Mouse (Mus musculus) ES-E14 (cell line): ENCODE measurements around the gene Grrp1. TPM values are rescaled to one million over a fixed set of nuclear protein-coding genes. Genes with fewer than 3 reads are reported as not detected.
"Not testable (repeated sequence)": the region's sequence is repeated elsewhere in the genome, so short reads cannot be mapped to it uniquely, and the experiment has no call there.

Source experiments
- DNase-seq: peaks from one replicate; pipeline ENCODE4 v3.0.0-alpha.2; 2013; ENCODE audit warnings: low read depth, low spot score
- H3K27ac ChIP-seq: 2 replicates; pipeline ENCODE4 v1.5.1; 2012; ENCODE audit warnings: low read depth, mild to moderate bottlenecking, low read length, moderate library complexity, mixed read lengths; ENCODE audit not compliant: poor library complexity, insufficient read depth, severe bottlenecking
- H3K36me3 ChIP-seq: 2 replicates; pipeline ENCODE4 v1.6.1; 2012; ENCODE audit warnings: mild to moderate bottlenecking, low read length, moderate library complexity, mixed read lengths; ENCODE audit not compliant: control insufficient read depth, poor library complexity, insufficient read depth, severe bottlenecking
- H3K4me1 ChIP-seq, 2 experiments: fragments of 150-350 bp in 1 of 2; sonication (generic) in 1 of 2; 2 replicates each; pipeline ENCODE4 v1.6.1; 2012; ENCODE audit warnings: low read length in 2 of 2, mild to moderate bottlenecking in 1 of 2, mixed read lengths in 1 of 2; ENCODE audit not compliant: control insufficient read depth in 2 of 2, insufficient read depth in 2 of 2, poor library complexity in 1 of 2
- H3K4me3 ChIP-seq, 2 experiments: fragments of 150-350 bp in 1 of 2; sonication (generic) in 1 of 2; 2 replicates each; pipeline ENCODE4 v1.5.1; 2012; ENCODE audit warnings: low read length in 2 of 2, low read depth in 1 of 2, mild to moderate bottlenecking in 1 of 2, mixed read lengths in 1 of 2; ENCODE audit not compliant: insufficient read depth in 1 of 2, poor library complexity in 1 of 2, severe bottlenecking in 1 of 2
- H3K9ac ChIP-seq: 2 replicates; pipeline ENCODE4 v1.6.1; 2012; ENCODE audit warnings: low read depth, mild to moderate bottlenecking, low read length, mixed read lengths; ENCODE audit not compliant: poor library complexity, insufficient read depth, severe bottlenecking
- H3K9me3 ChIP-seq: fragments of 150-350 bp; sonication (generic); 2 replicates; pipeline ENCODE4 v1.6.1; 2012; ENCODE audit warnings: low read depth, mild to moderate bottlenecking, low read length; ENCODE audit not compliant: control insufficient read depth, insufficient read depth
- CHD2 ChIP-seq: IDR thresholded peaks from 2 replicates; pipeline ENCODE4 v1.6.1; 2014; ENCODE audit warnings: mild to moderate bottlenecking, low read depth, low read length, inconsistent platforms
- HCFC1 ChIP-seq: IDR thresholded peaks from 2 replicates; pipeline ENCODE4 v1.6.1; 2012; ENCODE audit warnings: low read length, inconsistent platforms, borderline replicate concordance; ENCODE audit not compliant: insufficient read depth
- MAFK ChIP-seq: IDR thresholded peaks from 2 replicates; pipeline ENCODE4 v1.6.1; 2014; ENCODE audit warnings: mild to moderate bottlenecking, low read depth, low read length, inconsistent platforms; ENCODE audit not compliant: insufficient read depth
- ZC3H11A ChIP-seq: IDR thresholded peaks from 2 replicates; pipeline ENCODE4 v1.6.1; 2012; ENCODE audit warnings: low read depth, mild to moderate bottlenecking, inconsistent platforms, low read length, borderline replicate concordance
- ZNF384 ChIP-seq: IDR thresholded peaks from 2 replicates; pipeline ENCODE4 v1.6.1; 2012; ENCODE audit warnings: low read depth, low read length, inconsistent platforms
- in situ Hi-C, 2 experiments: fragments of 600-800 bp; cut with MboI; formaldehyde crosslinking; loops; one replicate each; pipeline ENCODE4 v1.15.1; 2025; ENCODE audit warnings: low sequenced_read_pairs in 2 of 2, inconsistent platforms in 1 of 2; ENCODE audit not compliant: unreplicated experiment in 2 of 2
- total RNA-seq: library from RNA; depleted of rRNA; stranded (reverse); fragments of 300-350 nt; gene quantifications from 2 replicates; pipeline ENCODE4 v1.2.3, GENCODE M21; 2012

Grrp1 gene
- total RNA-seq, 1 experiment: 1.6 TPM

DNA sequence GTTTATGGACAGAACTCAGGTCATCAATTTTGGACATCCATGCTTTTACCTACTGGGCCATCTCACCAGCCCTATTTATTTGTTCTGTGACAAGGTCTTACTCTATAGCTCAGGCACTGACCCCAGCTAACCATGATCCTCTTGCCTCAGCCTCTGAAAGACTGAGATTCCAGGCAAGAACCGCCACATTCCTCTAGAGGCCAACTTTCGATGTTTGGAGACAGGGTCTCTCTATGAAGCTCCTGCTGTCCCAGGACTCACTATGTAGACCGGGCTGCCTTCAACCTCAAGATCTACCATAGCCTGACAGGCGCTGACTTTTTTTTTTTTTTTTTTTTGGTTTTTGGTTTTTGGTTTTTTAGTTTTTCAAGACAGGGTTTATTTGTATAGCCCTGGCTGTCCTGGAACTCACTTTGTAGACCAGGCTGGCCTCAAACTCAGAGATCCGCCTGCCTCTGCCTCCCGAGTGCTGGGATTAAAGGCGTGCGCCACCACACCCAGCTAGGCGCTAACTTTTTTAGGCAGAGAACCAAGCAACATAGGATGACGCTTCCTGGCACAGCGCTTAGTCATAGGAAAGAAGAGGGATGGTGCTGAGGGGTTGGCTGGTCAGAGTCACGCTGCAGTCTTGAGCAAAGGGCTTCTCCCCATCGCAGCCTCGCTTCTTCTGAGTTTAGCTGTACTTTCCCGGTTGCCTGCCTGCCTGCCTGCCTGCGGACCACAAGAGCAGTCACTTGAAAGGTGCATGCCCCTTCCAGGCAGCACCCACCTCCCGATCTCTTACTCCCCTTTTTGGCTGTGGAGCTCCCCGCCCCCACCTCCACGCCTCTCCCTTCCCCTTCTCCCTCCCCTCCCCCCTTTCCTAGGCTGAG is 45.0 kb upstream of the Grrp1 start:
- H3K4me3 ChIP-seq: peak overlapping the region; percentile 19 to 22; a peak in 2 of 4 replicates
- H3K4me1 ChIP-seq: peaks cover 0 to 15% of the 10 kb centered on the region in 2 experiments; a peak in 1 of 4 replicates
- H3K9ac ChIP-seq: no peak overlapping the region
- H3K27ac ChIP-seq: no peak overlapping the region
- no peaks in the 10 kb centered on the region for H3K9me3 ChIP-seq
- in situ Hi-C loops: no loop called here
- no peak for DNase-seq
- H3K36me3 ChIP-seq: no peaks in the 10 kb centered on the region
- 0 out of 2 replicates have a peak, but pooled peaks have one; percentile 4 for TF ChIP-seq ZNF384
- TF ChIP-seq MAFK: no peak

DNA sequence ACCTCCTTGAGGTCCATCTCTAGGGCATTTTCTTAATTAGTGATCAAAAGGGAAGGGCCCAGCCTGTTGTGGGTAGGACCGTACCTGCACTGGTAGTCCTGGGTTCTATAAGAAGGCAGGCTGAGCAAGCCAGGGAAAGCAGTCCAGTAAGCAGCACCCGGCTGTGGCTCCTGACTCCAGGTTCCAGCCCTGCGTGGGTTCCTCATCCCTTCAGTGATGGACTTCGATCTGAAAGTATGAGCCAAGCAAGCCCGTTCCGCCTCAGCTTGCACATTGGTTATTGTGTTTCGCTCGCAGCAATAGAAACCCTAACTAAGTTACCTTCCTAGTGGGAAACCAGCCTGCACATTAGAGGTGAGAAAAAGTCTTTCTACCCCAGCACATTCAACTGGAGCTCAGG is 43.5 kb upstream of the Grrp1 start:
- Histone ChIP-seq H3K27ac (no peak overlapping the region), H3K4me3 (no peak overlapping the region), H3K9ac (no peak overlapping the region), H3K9me3 (no peaks in the 10 kb centered on the region), H3K4me1 (peaks cover 0 to 13% of the 10 kb centered on the region in 2 experiments; a peak in 1 of 4 replicates), H3K36me3 (no peaks in the 10 kb centered on the region)
- no peak for DNase-seq
- TF ChIP-seq HCFC1: no peak
- TF ChIP-seq MAFK: no peak
- no peak for TF ChIP-seq ZNF384
- TF ChIP-seq ZC3H11A: no peak
- TF ChIP-seq CHD2: no peak
- in situ Hi-C loops: no loop called here

DNA sequence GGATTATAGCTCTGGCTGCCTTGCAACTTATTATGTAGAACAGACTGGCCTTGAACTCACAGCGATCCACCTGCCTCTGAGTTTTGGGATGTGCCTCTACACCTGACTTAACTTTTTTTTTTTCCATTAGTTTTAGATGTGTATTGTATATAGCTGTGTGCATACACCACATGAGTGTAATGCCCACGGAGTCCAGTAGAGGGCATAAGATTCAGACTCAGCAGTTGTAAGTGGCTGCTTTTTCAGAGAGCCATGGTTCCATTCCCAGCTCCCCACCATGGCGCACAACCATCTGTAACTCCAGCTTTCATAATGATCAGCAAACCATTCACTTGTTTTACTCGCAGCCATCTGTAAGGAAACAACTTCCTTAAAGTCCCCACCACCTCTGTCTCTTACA is 42.6 kb upstream of the Grrp1 start:
- TF ChIP-seq MAFK (no peak), ZC3H11A (no peak), HCFC1 (no peak), ZNF384 (no peak), CHD2 (no peak)
- in situ Hi-C loops: no loop called here
- Histone ChIP-seq H3K4me3 (no peak overlapping the region), H3K36me3 (no peaks in the 10 kb centered on the region), H3K9ac (no peak overlapping the region), H3K27ac (no peak overlapping the region), H3K4me1 (peaks cover 0 to 11% of the 10 kb centered on the region in 2 experiments; a peak in 1 of 4 replicates), H3K9me3 (no peaks in the 10 kb centered on the region)
- DNase-seq: no peak

DNA sequence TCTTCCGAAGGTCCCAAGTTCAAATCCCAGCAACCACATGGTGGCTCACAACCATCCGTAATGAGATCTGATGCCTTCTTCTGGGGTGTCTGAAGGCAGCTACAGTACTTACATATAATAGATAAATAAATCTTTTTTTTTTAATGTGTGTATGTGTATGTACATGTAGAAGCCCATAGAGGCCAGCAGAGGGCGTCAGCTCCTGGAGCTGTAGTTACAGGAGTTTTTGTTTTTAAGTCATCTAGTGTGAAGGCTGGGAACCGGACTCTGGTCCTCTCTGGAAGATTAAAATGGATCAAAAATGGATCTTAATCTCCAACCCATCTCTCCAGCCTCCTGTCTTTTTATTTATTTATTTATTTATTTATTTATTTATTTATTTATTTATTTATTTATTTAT is 42.2 kb upstream of the Grrp1 start:
- TF ChIP-seq ZNF384: peak; percentile 50; the same call in 1 of the 2 replicates
- H3K27ac ChIP-seq, H3K4me3 ChIP-seq, in situ Hi-C loops, H3K9me3 ChIP-seq, H3K9ac ChIP-seq, H3K36me3 ChIP-seq, DNase-seq: not testable (repeated sequence)
- peaks cover 0 to 11% of the 10 kb centered on the region in 2 experiments; a peak in 1 of 4 replicates for H3K4me1 ChIP-seq

DNA sequence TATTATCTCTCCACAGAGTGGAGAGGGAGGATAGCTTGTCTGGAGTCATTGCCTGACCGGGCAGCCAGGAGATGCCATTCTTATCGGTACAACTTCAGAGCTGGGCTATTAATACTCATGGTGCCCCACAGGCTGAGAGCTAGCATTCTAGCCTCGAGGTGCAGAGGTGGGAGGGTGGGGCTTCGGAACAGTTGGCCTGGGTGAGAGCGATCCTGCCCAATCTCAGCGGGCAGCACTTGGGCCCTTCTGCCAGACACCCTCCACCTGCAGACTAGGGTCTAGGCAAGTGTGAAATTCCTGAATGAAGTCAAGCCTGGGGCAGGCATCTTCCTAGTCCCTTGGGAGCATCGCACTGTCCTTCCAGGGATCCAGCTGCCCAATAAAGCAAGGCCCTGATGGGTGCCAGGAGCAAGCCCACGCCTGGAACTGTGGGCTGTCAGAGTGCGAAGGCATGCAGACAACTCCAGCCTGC is 39.8 kb upstream of the Grrp1 start:
- H3K36me3 ChIP-seq: no peaks in the 10 kb centered on the region
- H3K9ac ChIP-seq: no peak overlapping the region
- H3K4me1 ChIP-seq: peaks cover 0 to 2% of the 10 kb centered on the region in 2 experiments; a peak in 1 of 4 replicates
- no peak for DNase-seq
- H3K9me3 ChIP-seq: no peaks in the 10 kb centered on the region
- no peak overlapping the region for H3K27ac ChIP-seq
- TF ChIP-seq CHD2: no peak
- TF ChIP-seq HCFC1: no peak
- TF ChIP-seq ZNF384: no peak
- no peak for TF ChIP-seq ZC3H11A
- no peak for TF ChIP-seq MAFK
- in situ Hi-C loops: no loop called here
- no peak overlapping the region for H3K4me3 ChIP-seq
